Mouse (Mus musculus): Measurements from ENCODE around the gene Prrt4. TPM values are rescaled to one million over a fixed set of nuclear protein-coding genes. Genes with fewer than 3 reads are reported as not detected.

Prrt4 gene
- polyA plus RNA-seq, 1 experiment from 2014 or later = 1.1 TPM

DNA sequence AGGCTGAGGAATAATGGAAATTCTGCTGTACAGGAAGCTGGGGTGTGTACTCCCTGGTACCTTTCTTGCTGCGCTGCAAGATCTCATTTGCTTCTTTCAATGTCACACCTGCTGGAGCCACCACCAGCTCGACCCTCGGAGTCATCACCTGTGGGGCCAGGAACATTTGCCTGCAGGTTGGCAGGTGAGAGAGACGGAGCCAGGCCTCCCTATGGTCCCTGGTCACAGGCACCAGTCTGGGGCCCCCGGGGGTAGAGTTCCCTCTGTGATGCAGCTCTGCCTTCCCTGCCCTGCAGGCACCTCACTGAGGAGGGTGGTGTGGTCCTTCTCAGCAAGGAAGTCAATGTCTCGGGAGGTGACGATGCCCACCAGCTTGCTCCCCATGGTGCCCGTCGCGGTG lies 26.6 kb upstream of the Prrt4 start:
- peaks cover 20% of the 10 kb centered on the region for H3K4me1 ChIP-seq
- H3K27me3 ChIP-seq (ENCODE audit: low read depth, poor library complexity, severe bottlenecking) = peaks cover 7% of the 10 kb centered on the region
- no peak overlapping the region for H3K27ac ChIP-seq (replicated peaks)
- no peak overlapping the region for H3K4me3 ChIP-seq
- peaks cover 53% of the 10 kb centered on the region for H3K36me3 ChIP-seq
- no peak for DNase-seq (ENCODE audit: low spot score)
- no peaks in the 10 kb centered on the region for H3K9me3 ChIP-seq (replicated peaks)
- 95% methylated on average over 10 of the region's 10 CpGs for WGBS

DNA sequence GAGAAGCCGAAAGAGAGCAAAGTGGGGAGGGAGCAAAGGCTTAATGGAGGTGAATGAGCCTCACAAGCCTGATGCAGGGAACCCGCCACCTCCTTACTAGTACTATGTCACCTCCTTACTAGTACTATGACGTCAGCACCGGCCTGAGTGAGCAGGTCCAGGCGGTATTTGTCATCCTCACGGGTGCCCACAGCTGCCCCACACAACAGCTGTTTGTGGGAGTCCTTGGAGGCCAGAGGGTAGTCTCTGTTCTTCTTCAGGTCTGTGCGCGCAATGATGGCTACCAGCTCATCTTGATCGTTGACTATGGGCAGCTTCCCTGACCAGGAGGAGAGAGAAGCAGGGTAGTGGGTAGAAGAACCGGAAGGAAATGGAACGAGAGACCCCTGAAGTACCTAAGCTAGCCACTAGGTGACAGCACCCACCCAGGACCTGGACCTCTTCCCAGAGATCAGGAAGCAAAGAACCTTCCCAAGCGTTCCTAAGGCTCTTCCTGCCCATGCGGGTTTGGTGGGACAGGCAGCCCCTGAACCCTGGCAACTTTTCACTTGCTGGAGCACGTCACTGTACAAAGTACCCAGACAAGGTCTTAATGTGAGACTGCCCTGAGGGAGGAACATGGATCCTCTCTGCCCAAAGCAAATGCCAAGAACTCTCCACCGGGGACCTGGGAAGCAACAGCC lies 25.7 kb upstream of the Prrt4 start:
- WGBS = 61% methylated on average over 15 of the region's 15 CpGs
- H3K4me1 ChIP-seq = peaks cover 20% of the 10 kb centered on the region

DNA sequence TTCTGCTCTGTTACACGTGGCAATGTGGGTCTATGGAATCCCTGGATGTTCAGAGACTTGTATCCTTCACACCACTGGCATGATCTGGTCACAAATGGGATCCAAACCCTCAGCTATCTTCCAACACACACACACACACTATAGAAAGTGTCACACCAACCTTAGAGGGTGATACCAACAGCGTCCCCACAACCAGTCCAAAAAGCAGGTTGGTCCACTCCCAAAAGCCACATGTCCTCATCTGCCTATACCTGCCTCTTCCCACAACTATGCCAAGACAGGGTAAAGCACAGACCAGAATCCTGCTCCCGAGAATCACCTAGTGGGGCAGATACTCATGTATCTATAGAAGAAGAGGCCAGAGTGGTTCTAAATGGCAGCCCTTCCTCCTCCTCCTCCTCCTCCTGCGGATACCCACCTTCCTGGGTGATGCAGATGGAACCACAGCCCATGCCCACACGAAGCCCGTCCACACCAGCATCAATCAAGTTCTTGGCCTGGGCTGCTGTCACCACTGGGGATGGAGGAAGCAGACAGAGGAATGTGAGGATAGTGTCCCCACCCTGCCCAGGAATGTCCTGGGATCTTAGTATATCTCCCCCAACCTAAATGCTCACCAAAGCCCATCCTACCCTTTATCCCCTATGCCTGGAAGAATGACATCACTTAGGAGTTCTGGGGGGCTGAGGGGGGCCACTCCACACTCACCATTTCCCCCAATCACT lies 24.6 kb upstream of the Prrt4 start:
- Histone ChIP-seq H3K36me3 (peaks cover 58% of the 10 kb centered on the region), H3K4me1 (peaks cover 19% of the 10 kb centered on the region), H3K9me3 (replicated peaks) (no peaks in the 10 kb centered on the region), H3K27me3 (ENCODE audit: low read depth, poor library complexity, severe bottlenecking) (peaks cover 21% of the 10 kb centered on the region), H3K27ac (replicated peaks) (no peak overlapping the region), H3K4me3 (no peak overlapping the region)
- 92% methylated on average over 6 of the region's 6 CpGs for WGBS
- DNase-seq (ENCODE audit: low spot score) = no peak

More for the DNA sequence above, 25.7 kb upstream of the Prrt4 start:
- Histone ChIP-seq H3K4me3 (no peak overlapping the region), H3K27me3 (ENCODE audit: low read depth, poor library complexity, severe bottlenecking) (peaks cover 11% of the 10 kb centered on the region), H3K9me3 (replicated peaks) (no peaks in the 10 kb centered on the region), H3K36me3 (peaks cover 58% of the 10 kb centered on the region), H3K27ac (replicated peaks) (no peak overlapping the region)
- peak; percentile 73 for DNase-seq (ENCODE audit: low spot score)

DNA sequence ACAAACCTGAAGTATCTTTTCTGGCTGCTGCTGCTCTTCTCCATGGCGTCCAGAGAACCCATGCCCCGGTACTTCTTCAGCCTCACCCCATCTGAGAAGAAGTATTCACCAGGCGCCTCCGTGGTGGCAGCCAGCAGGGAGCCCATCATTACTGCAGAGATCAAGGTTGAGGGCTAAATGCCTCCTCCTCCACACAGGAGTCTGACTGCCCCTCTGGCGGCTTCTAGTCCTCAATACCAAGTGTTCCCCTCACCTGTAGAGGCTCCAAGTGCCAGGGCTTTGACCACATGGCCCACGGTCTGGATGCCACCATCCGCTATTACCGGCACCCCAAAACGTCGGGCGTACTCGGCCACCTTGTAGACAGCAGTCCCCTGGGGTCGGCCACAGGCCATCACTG lies 23.7 kb upstream of the Prrt4 start:
- peaks cover 58% of the 10 kb centered on the region for H3K36me3 ChIP-seq
- DNase-seq (ENCODE audit: low spot score) = no peak
- WGBS = 88% methylated on average over 13 of the region's 13 CpGs

DNA sequence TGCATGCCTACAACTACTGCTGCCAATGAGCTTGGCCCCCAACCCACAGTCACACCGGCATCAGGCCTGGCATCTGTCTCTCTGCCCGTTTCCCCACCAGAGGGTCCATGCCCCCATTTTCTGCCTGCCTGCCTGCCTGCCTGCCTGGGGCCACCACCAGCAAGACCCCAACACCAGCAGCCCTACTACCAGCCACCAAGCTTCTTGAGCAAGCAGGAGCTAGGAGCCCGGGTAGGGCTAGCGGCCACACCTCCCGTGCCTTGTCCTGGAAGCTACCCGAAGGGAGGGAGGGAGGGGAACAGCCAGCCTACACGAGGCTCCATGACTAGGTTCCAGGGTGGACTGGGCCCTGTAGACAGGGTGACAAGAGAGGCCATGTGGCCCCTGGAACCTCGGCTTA lies 22.6 kb upstream of the Prrt4 start:
- WGBS = 86% methylated on average over 8 of the region's 8 CpGs
- no peak for DNase-seq (ENCODE audit: low spot score)
- H3K36me3 ChIP-seq = peaks cover 57% of the 10 kb centered on the region
- H3K27ac ChIP-seq (replicated peaks) = no peak overlapping the region
- H3K27me3 ChIP-seq (ENCODE audit: low read depth, poor library complexity, severe bottlenecking) = peaks cover 37% of the 10 kb centered on the region
- H3K4me1 ChIP-seq = peaks cover 28% of the 10 kb centered on the region
- H3K9me3 ChIP-seq (replicated peaks) = no peaks in the 10 kb centered on the region
- H3K4me3 ChIP-seq = no peak overlapping the region

More for the DNA sequence above, 23.7 kb upstream of the Prrt4 start:
- H3K9me3 ChIP-seq (replicated peaks) = no peaks in the 10 kb centered on the region
- peaks cover 26% of the 10 kb centered on the region for H3K27me3 ChIP-seq (ENCODE audit: low read depth, poor library complexity, severe bottlenecking)
- H3K4me3 ChIP-seq = no peak overlapping the region
- peaks cover 24% of the 10 kb centered on the region for H3K4me1 ChIP-seq
- H3K27ac ChIP-seq (replicated peaks) = no peak overlapping the region

DNA sequence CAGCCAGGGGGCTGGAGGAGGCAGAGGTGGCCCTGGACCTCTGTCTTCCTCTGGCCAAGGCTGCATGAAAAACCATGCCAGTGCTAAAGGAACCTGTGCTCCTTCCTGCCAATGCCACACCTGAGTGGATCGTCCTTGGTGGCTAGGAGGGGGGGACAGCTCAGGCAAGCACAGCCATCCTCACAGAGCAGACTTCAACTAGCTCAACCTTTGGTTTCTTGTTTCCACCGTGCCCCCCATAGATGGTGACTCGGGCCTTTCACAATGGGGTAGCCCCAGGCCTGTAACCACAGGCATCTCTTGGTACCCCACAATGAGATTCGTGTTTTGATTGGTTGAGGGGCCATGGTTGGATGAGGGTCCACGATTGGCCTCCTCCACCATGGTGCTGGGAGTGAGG lies 22.0 kb upstream of the Prrt4 start:
- peaks cover 33% of the 10 kb centered on the region for H3K4me1 ChIP-seq
- H3K27me3 ChIP-seq (ENCODE audit: low read depth, poor library complexity, severe bottlenecking) = peaks cover 43% of the 10 kb centered on the region
- 0 out of 2 replicates have a peak overlapping the region, but pooled peaks have one; percentile 6 for H3K27ac ChIP-seq (replicated peaks)
- DNase-seq (ENCODE audit: low spot score) = no peak
- 92% methylated on average over 5 of the region's 5 CpGs for WGBS
- no peaks in the 10 kb centered on the region for H3K9me3 ChIP-seq (replicated peaks)
- H3K4me3 ChIP-seq = no peak overlapping the region
- H3K36me3 ChIP-seq = peaks cover 52% of the 10 kb centered on the region

DNA sequence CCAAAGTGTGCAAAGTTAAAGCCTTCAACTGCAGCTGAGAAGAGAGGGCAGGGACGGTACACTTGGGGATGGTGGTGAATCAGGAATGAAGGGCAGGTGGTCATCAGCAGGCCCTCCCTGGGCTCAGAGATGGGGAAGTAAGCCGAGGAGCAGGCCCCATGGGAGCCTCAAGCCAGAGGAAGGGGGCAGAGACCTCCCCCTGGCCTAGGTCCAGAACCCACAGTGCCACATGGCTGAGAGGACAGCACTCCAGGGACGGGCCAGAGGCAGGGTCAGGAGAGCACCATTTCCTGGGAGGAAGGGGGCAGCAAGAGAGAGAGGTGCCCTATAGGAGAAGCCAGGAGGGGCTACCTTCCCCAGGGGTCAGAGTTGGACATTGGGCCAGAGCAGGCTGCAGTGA lies 21.1 kb upstream of the Prrt4 start:
- no peak overlapping the region for H3K4me3 ChIP-seq
- H3K9me3 ChIP-seq (replicated peaks) = no peaks in the 10 kb centered on the region
- peaks cover 44% of the 10 kb centered on the region for H3K36me3 ChIP-seq
- peaks cover 42% of the 10 kb centered on the region for H3K4me1 ChIP-seq
- DNase-seq (ENCODE audit: low spot score) = peak; percentile 11
- WGBS = 65% methylated on average over 3 of the region's 3 CpGs
- no peak overlapping the region for H3K27ac ChIP-seq (replicated peaks)
- peaks cover 51% of the 10 kb centered on the region for H3K27me3 ChIP-seq (ENCODE audit: low read depth, poor library complexity, severe bottlenecking)

DNA sequence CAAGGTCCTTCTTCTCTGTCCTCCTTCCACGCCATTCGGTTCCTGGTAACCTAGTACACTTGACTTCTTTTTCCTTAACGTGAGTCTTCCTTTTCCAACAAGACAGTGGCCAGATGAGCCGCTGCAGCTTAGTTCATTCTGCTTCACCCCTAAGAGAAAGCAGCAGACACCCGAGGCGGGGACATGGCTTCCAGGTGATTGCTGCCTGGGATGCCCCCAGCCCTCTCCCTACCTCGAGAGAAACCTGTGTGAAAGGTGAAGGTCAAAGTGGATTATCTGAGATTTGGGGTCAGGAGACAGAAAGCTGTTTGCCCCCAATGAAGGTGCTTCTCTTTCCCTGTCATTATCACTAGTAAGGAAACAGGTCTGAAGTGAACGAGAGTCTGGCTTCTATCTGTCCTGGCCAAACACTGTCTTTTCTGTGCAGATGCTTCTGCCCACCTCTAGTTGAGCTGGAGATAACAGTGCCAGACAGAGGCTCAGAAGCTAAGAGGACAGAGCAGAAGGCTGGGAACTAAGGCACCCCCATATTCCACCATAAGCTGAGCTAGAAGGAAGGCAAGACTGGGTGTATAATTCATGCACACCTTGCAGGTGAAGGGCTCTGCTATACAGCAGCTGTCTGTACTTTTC lies 20.0 kb upstream of the Prrt4 start:
- Histone ChIP-seq H3K36me3 (peaks cover 38% of the 10 kb centered on the region), H3K4me3 (peak overlapping the region; percentile 53), H3K27me3 (ENCODE audit: low read depth, poor library complexity, severe bottlenecking) (peaks cover 55% of the 10 kb centered on the region), H3K4me1 (peaks cover 44% of the 10 kb centered on the region), H3K27ac (replicated peaks) (peak overlapping the region; percentile 74; the same call in 1 of the 2 replicates), H3K9me3 (replicated peaks) (no peaks in the 10 kb centered on the region)
- DNase-seq (ENCODE audit: low spot score) = no peak
- WGBS = 45% methylated on average over 8 of the region's 8 CpGs

DNA sequence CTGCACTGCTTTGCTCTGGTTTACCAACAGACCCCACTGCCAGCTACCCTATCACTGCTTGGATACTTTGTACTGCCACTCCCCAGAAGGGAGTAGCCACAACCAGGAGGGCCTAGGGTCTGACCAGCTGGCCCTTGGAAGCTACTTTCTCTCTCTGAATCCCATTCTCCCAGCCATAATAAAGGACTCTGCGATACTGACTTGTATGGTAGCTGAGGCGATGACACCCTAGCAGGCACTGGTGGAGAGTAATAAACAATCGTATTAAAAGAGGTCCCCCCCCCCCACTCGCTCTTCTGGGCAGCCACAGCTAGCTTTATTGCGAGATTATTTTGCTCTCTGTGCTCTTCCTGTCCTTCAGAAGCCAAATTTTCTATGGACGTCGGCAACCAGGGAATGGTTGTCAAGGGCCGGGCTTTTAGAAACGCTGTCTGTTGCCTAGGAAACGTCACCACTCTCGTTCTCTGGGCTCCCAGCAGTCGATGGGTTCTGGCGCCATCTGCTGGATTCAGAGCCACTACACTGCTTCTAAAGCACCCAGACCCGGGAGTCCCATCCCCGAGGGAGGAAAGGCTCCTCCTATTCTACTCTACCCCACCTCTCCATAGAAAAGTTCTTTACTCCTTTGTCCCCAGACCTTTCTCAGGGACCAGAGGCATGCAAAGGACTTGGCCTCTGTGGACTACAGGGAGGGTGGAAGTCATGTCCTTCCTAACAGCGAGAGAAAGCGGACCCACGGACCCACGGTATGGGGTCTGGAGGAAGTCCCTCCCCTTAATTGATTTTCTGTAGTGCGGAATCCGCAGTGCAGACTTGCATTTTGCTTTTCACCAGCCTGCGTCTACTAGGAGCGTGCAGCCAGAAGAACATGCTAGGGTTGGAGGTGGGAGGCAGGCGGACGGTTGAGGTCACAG lies 19.2 kb upstream of the Prrt4 start:
- Histone ChIP-seq H3K9me3 (replicated peaks) (no peaks in the 10 kb centered on the region), H3K27me3 (ENCODE audit: low read depth, poor library complexity, severe bottlenecking) (peaks cover 63% of the 10 kb centered on the region), H3K27ac (replicated peaks) (peak overlapping the region; percentile 74), H3K36me3 (peaks cover 30% of the 10 kb centered on the region), H3K4me3 (peak overlapping the region; percentile 53), H3K4me1 (peaks cover 48% of the 10 kb centered on the region)
- WGBS = 13% methylated on average over 25 of the region's 25 CpGs
- DNase-seq (ENCODE audit: low spot score) = peak; percentile 93

DNA sequence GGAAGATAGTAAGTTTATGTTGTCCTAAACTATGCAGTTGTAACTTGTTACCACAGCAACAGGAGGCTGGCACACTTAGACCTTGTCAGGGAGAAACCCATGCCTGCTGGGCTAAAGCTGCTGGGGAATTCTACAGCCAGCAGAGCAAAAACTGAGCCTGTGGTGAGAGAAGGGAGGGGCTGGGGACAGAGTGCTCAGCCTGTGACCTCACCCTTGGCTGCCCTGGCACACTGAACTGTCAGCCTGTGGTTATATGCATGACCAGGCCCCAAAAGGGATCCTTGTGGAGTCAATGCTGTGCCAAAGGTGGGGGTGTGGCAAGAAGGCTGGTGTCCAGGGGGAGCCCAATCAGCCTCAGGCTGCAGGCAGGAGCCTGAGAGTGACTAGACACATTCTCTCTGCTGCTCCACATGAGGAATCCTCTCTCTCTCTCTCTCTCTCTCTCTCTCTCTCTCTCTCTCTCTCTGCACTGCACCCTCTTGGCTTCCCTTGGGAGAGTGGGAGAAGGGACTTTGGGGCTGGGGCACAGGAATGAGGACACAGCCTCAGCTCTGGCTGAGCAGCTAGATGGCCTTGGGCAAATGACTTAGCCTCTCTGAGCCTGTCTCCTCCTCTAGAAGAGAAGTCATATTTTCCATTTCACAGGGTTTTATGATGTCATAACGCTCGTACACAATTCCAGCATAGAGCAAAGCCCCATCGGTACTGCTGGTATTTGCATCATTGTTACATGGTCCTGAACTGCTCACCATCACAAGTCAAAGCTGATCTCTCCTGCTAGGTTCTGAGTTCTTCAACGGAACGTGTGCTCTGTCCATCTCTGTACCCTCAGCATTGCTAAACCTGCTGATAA lies 16.7 kb upstream of the Prrt4 start:
- Histone ChIP-seq H3K27ac (replicated peaks) (0 out of 2 replicates have a peak overlapping the region, but pooled peaks have one; percentile 28), H3K27me3 (ENCODE audit: low read depth, poor library complexity, severe bottlenecking) (peaks cover 76% of the 10 kb centered on the region)
- 82% methylated on average over 5 of the region's 5 CpGs for WGBS

DNA sequence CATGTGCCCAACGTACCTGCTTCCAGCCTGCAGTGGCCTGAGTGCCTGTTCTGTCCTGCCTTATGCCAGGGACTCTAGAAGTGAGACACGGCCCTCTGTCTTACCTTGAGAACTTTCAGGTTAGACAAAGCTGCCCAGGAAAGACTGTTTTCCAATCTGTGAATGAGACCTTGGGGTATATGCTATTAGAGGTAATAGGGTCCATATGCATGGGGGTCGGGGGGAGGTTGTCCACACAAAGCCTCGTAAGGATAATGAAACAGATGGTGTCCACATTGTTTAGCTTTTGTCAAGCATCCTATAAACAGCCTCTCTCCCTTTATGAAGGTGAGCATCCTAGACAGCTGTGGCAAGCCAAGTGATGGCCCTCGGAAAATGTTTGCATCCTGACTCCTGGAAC lies 15.8 kb upstream of the Prrt4 start:
- peaks cover 67% of the 10 kb centered on the region for H3K27me3 ChIP-seq (ENCODE audit: low read depth, poor library complexity, severe bottlenecking)
- no peak overlapping the region for H3K4me3 ChIP-seq
- DNase-seq (ENCODE audit: low spot score) = peak; percentile 10
- no peaks in the 10 kb centered on the region for H3K9me3 ChIP-seq (replicated peaks)
- no peak overlapping the region for H3K27ac ChIP-seq (replicated peaks)
- H3K36me3 ChIP-seq = no peaks in the 10 kb centered on the region
- peaks cover 44% of the 10 kb centered on the region for H3K4me1 ChIP-seq
- 84% methylated on average over 5 of the region's 5 CpGs for WGBS

More for the DNA sequence above, 16.7 kb upstream of the Prrt4 start:
- no peak overlapping the region for H3K4me3 ChIP-seq
- peak; percentile 35 for DNase-seq (ENCODE audit: low spot score)
- no peaks in the 10 kb centered on the region for H3K9me3 ChIP-seq (replicated peaks)
- peaks cover 6% of the 10 kb centered on the region for H3K36me3 ChIP-seq
- H3K4me1 ChIP-seq = peaks cover 48% of the 10 kb centered on the region

Data from midbrain, embryonic 10.5 days (tissue).